Mouse (Mus musculus) lung, postnatal 14 days (tissue): ENCODE data around the gene Coq8a.

Experiments used
- DNase-seq: peaks from one replicate; pipeline ENCODE4 v3.0.0; 2021

The Coq8a gene

GRCm38 (mm10) chr1:180196508-180196907 lies 2.9 kb downstream of the Coq8a start:
- no peak for DNase-seq

- peak; percentile 97 for DNase-seq
Observed at GRCm38 (mm10) chr1:180195703-180196381, 3.6 kb downstream of the Coq8a start.

GRCm38 (mm10) chr1:180194781-180195471 lies 4.5 kb downstream of the Coq8a start:
- peak; percentile 39 for DNase-seq

GRCm38 (mm10) chr1:180194048-180194447 lies 5.4 kb downstream of the Coq8a start:
- no peak for DNase-seq

- no peak for DNase-seq
Observed at GRCm38 (mm10) chr1:180193391-180193935, 5.9 kb downstream of the Coq8a start.

GRCm38 (mm10) chr1:180192866-180193265 lies 6.5 kb downstream of the Coq8a start:
- no peak for DNase-seq

GRCm38 (mm10) chr1:180191651-180192220 lies 7.7 kb downstream of the Coq8a start:
- DNase-seq, result no peak

- no peak for DNase-seq
Observed at GRCm38 (mm10) chr1:180191112-180191511, 8.3 kb downstream of the Coq8a start.

- DNase-seq, result no peak
Observed at GRCm38 (mm10) chr1:180188951-180189350, 10.5 kb downstream of the Coq8a start.

GRCm38 (mm10) chr1:180186371-180186770 lies 13.0 kb downstream of the Coq8a start:
- no peak for DNase-seq

- no peak for DNase-seq
Observed at GRCm38 (mm10) chr1:180185877-180186276, 13.5 kb downstream of the Coq8a start.

- DNase-seq, result no peak
Observed at GRCm38 (mm10) chr1:180184768-180185167, 14.6 kb downstream of the Coq8a start.

GRCm38 (mm10) chr1:180183525-180184159 lies 15.8 kb downstream of the Coq8a start:
- no peak for DNase-seq

- no peak for DNase-seq
Observed at GRCm38 (mm10) chr1:180182731-180183130, 16.7 kb downstream of the Coq8a start.

GRCm38 (mm10) chr1:180181966-180182319 lies 17.5 kb downstream of the Coq8a start:
- no peak for DNase-seq

GRCm38 (mm10) chr1:180181304-180181965 lies 18.0 kb downstream of the Coq8a start:
- no peak for DNase-seq

GRCm38 (mm10) chr1:180179840-180180239 lies 19.6 kb downstream of the Coq8a start:
- DNase-seq, result no peak

GRCm38 (mm10) chr1:180179100-180179499 lies 20.3 kb downstream of the Coq8a start:
- no peak for DNase-seq

GRCm38 (mm10) chr1:180178340-180178739 lies 21.1 kb downstream of the Coq8a start:
- DNase-seq, result no peak

GRCm38 (mm10) chr1:180176784-180177183 lies 22.6 kb downstream of the Coq8a start:
- DNase-seq, result no peak

GRCm38 (mm10) chr1:180175635-180176034 lies 23.8 kb downstream of the Coq8a start:
- no peak for DNase-seq

GRCm38 (mm10) chr1:180175167-180175566 lies 24.2 kb downstream of the Coq8a start:
- peak; percentile 20 for DNase-seq

- DNase-seq, result no peak
Observed at GRCm38 (mm10) chr1:180174718-180175117, 24.7 kb downstream of the Coq8a start.
